Mouse (Mus musculus) hindbrain, embryonic 14.5 days (tissue): ENCODE results near the gene Arrb2. TPM values are rescaled to one million over a fixed set of nuclear protein-coding genes. Genes with fewer than 3 reads are reported as not detected.

ENCODE experiments used
- ATAC-seq: fragments of 200-750 bp; cut with Nextera tagmentation; 2 replicates; pipeline ENCODE4 v1.8.0; 2017; ENCODE audit warnings: moderate number of reproducible peaks, mild to moderate bottlenecking, moderate TSS enrichment, moderate library complexity; ENCODE audit not compliant: low FRiP score
- DNase-seq: peaks from one replicate; pipeline ENCODE4 v3.0.0-alpha.2; 2015; ENCODE audit warnings: low spot score
- H3K27ac ChIP-seq: fragments of 300-500 bp; sonication (generic); 2 replicates; pipeline ENCODE4 v1.5.1; 2014; ENCODE audit warnings: mild to moderate bottlenecking, moderate library complexity
- H3K27me3 ChIP-seq: fragments of 300-500 bp; sonication (generic); 2 replicates; pipeline ENCODE4 v1.6.1; 2014; ENCODE audit warnings: mild to moderate bottlenecking, low read length, mixed read lengths; ENCODE audit not compliant: control insufficient read depth, insufficient read depth
- H3K36me3 ChIP-seq: fragments of 300-500 bp; sonication (generic); replicated peaks from 2 replicates; pipeline ENCODE4 v1.6.1; 2014; ENCODE audit not compliant: control insufficient read depth, insufficient read depth
- H3K4me1 ChIP-seq: fragments of 300-500 bp; sonication (generic); replicated peaks from 2 replicates; pipeline ENCODE4 v1.6.1; 2014; ENCODE audit warnings: antibody characterized with exemption, low read length, mixed read lengths; ENCODE audit not compliant: control insufficient read depth, insufficient read depth
- H3K4me2 ChIP-seq: fragments of 300-500 bp; sonication (generic); replicated peaks from 2 replicates; pipeline ENCODE4 v1.6.1; 2014; ENCODE audit warnings: mild to moderate bottlenecking, moderate library complexity
- H3K4me3 ChIP-seq: fragments of 300-500 bp; sonication (generic); replicated peaks from 2 replicates; pipeline ENCODE4 v1.5.1; 2014; ENCODE audit warnings: mild to moderate bottlenecking, low read length
- H3K9ac ChIP-seq: fragments of 300-500 bp; sonication (generic); 2 replicates; pipeline ENCODE4 v1.6.1; 2014
- H3K9me3 ChIP-seq: fragments of 300-500 bp; sonication (generic); 2 replicates; pipeline ENCODE4 v1.6.1; 2016; ENCODE audit warnings: low read length; ENCODE audit not compliant: control insufficient read depth
- WGBS: fragments of 180-500 bp; shearing (Covaris S2); extraction: QIAGEN DNeasy Blood & Tissue Kit; methylation state at CpG from one replicate; pipeline ENCODE4 v1.1.7; 2014; 5-methylcytosine and 5-hydroxymethylcytosine counted together
- polyA plus RNA-seq: library from polyadenylated mRNA; unstranded; fragments of >200 nt; fragmentation: Nextera tagmentation; extraction: Ambion mirVana; gene quantifications from 2 replicates; pipeline ENCODE4 v1.2.1, GENCODE M21; 2014

The Arrb2 gene
- 55.9 and 61.2 TPM in 2 replicates for polyA plus RNA-seq

DNA sequence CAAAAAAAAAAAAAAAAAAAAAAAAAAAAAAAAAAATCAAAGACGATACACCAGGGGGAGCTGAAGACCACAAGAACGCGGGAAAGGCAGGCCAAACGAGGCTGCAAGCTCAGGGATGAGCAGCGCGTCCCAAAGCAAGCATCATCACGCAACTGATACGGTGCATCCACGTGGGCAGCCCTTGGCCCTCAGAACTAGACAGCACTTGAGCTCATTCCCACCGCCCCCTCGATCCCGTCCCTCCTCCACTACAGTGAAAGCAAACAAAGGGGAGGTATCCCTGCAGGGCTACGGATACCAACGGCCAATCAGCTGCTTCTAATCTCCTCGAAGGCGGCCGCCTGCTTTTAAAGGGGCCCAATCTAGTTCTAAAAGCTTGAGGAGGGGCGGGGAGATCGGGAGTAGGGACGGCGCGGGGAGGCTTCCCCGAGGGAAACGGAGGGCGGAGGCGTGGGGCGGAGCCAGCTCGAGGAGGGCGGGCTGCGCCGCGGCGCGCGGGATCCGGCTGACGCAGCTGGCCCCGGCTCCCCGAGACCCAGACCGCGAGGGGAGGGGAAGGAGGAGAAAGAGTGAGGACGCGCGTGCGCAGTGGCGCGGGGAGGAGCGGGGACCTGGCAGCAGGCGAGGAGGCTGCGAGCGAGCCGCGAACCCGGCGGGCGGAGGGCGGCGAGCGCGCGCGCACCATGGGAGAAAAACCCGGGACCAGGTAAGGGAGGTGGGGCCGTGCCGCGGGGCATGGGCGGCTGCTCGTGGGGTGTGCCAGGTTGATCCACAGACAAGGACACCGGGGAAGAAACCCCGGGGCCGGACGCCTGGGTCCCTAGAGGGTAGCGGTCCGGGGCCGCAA is at the start of gene Arrb2:
Arrb2 (plus strand) TSS at position 588 of the 847 bp plus-strand sequence.
- peak within 1 kb of the TSS; percentile 88 for H3K9ac ChIP-seq
- peaks cover 19% of the 10 kb centered on the region for H3K36me3 ChIP-seq
- H3K27me3 ChIP-seq: no peaks in the 10 kb centered on the region
- H3K4me1 ChIP-seq: peaks cover 13% of the 10 kb centered on the region
- peak; percentile 96 for ATAC-seq
- DNase-seq: peak; percentile 98
- WGBS: 1% methylated on average over 75 of the region's 75 CpGs
- peak within 1 kb of the TSS; percentile 77 for H3K4me3 ChIP-seq
- peak within 1 kb of the TSS; percentile 71 for H3K4me2 ChIP-seq
- H3K27ac ChIP-seq: peak within 1 kb of the TSS; percentile 91
- H3K9me3 ChIP-seq: no peaks in the 10 kb centered on the region

DNA sequence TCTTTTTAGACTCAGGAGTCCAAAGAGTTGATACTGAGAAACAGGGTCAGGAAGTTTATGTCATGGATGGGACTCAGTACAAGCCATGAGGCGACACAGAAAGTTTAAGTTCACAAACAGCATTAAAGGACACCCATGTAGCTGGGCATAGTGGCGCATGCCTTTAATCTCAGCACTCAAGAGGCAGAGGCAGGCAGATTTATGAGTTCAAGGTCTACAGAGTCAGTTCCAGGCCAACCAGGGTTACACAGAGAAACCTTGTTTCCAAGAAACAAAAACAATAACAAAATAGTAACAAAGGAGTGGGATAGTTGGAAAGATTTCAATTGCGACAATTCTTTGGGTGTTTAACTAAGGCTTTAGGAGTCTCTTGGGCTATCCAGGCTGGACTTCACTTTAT is 48.3 kb upstream of the Arrb2 start:
- WGBS: 88% methylated on average over 3 of the region's 3 CpGs

DNA sequence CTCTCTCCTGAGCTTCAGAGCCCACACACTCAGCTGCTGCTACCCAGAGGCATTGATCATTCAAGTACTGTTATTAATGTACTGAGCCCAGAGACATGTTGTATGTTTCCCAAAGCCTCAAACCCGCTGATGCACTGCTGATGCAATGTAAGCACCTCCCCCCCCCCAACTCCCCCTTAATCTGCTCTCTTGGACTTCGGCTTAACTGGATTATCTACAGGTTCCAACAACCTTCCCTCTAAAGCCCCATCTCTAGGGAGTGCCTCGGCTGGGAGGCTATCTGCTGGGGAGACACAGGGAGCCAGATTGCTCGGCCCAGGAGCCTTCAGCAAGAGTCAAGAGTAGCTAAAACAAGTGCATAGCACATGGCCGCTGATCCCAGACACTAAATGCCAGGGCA is 45.0 kb upstream of the Arrb2 start:
- WGBS: 82% methylated on average over 5 of the region's 5 CpGs
- ATAC-seq (no peak), DNase-seq (no peak)
- Histone ChIP-seq H3K4me2 (no peak overlapping the region), H3K27me3 (no peaks in the 10 kb centered on the region), H3K9ac (no peak overlapping the region), H3K4me1 (no peaks in the 10 kb centered on the region), H3K4me3 (no peak overlapping the region), H3K27ac (no peak overlapping the region), H3K36me3 (peaks cover 21% of the 10 kb centered on the region), H3K9me3 (no peaks in the 10 kb centered on the region)

More for the DNA sequence above, 48.3 kb upstream of the Arrb2 start:
- ATAC-seq: no peak
- Histone ChIP-seq H3K4me1 (no peaks in the 10 kb centered on the region), H3K9me3 (no peaks in the 10 kb centered on the region), H3K36me3 (peaks cover 7% of the 10 kb centered on the region; the same call in 1 of the 2 replicates), H3K27me3 (no peaks in the 10 kb centered on the region), H3K4me2 (no peak overlapping the region), H3K4me3 (no peak overlapping the region), H3K27ac (no peak overlapping the region), H3K9ac (no peak overlapping the region)
- DNase-seq: no peak

DNA sequence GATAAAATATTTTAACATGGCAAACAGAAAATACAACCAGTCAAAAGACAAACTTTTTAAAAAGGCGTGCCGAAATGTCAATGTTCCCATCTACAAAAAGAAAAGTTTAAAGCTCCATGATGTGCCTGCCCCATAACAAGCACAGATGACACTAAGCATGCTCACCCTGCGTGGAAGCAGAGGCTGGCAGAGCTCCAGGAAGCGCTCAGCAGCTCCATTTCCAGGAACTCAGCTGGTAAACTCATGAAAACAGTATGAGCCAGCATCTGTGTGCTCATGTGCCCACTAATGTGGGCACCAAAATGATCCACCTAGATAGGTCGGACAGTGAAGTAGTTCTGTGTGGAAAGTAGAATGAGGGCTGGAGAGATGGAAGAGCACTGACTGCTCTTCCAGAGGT is 43.0 kb upstream of the Arrb2 start:
- no peaks in the 10 kb centered on the region for H3K9me3 ChIP-seq
- H3K4me1 ChIP-seq: no peaks in the 10 kb centered on the region
- H3K9ac ChIP-seq: no peak overlapping the region
- no peaks in the 10 kb centered on the region for H3K27me3 ChIP-seq
- WGBS: 92% methylated on average over 5 of the region's 5 CpGs
- H3K27ac ChIP-seq: no peak overlapping the region
- H3K36me3 ChIP-seq: peaks cover 38% of the 10 kb centered on the region
- ATAC-seq: no peak
- no peak overlapping the region for H3K4me3 ChIP-seq
- DNase-seq: no peak
- H3K4me2 ChIP-seq: no peak overlapping the region

DNA sequence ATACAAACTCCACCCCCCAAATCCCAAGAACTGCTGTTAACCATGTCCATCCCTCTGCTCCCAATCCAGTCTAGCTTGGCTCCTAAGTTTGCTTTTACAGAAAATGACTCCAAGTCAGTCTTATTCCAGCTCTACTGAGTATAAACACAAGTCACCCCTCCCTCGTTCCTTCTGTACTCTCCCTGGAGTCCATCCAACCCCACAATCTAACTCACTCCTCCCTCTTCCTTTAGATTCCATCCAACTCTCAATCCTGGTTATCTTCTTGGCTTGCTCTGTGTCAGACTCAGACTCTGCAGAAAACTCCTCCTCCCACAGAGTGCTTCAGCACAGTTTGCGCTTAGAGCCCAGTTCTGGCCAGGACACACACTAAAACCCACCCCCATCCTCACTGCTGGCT is 28.8 kb upstream of the Arrb2 start:
- DNase-seq: no peak
- 91% methylated on average over 2 of the region's 2 CpGs for WGBS
- H3K36me3 ChIP-seq: peaks cover 59% of the 10 kb centered on the region

DNA sequence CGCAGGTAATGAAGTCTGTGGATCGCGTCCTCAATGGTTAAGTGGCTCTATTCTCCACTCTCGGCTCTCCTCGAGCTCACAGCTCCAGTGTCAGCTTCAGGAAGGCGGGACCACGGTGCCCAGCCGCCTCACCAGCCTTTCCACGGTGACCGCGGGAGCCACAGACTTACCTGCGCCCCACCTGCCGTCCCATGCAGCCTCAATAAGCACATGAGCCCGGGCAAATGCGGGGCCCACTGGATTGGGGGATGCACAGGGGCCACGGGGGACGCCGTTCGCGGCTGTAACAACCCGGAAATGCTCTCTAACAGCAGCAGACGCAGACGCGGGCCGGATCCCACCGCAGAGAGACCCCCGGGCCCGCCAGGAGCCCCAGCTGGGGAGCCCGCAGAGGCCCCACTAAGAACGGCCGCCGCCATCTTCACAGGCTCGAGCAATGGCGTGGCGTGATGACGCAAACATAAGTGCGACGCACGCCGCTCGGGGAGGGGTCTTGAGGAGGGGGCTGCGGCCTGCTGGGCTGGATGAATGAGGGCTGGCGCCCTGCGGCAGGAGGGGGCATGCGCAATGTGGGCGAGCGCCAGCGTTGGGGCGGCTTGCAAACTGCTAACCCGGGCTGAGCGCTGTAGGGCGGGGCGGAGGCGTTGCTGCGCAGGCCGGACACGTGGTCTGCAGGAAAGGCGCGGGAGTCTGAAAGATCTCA is 22.7 kb upstream of the Arrb2 start, which contains the start of gene Pelp1:
Pelp1 (minus strand) TSS at position 438 of the 703 bp plus-strand sequence.
- WGBS: under 1% methylated on average over 59 of the region's 59 CpGs
- Histone ChIP-seq H3K9me3 (no peaks in the 10 kb centered on the region), H3K27me3 (no peaks in the 10 kb centered on the region), H3K27ac (peak within 1 kb of the TSS; percentile 39), H3K36me3 (peaks cover 8% of the 10 kb centered on the region; the same call in 1 of the 2 replicates), H3K4me2 (peak within 1 kb of the TSS; percentile 94), H3K9ac (peak within 1 kb of the TSS; percentile 95), H3K4me3 (peak within 1 kb of the TSS; percentile 90), H3K4me1 (peaks cover 17% of the 10 kb centered on the region)
- DNase-seq: peak; percentile 95
- ATAC-seq: peak; percentile 98

More for the DNA sequence above, 28.8 kb upstream of the Arrb2 start:
- Histone ChIP-seq H3K27ac (no peak overlapping the region), H3K4me1 (peaks cover 8% of the 10 kb centered on the region), H3K9me3 (no peaks in the 10 kb centered on the region), H3K9ac (no peak overlapping the region), H3K27me3 (no peaks in the 10 kb centered on the region), H3K4me3 (no peak overlapping the region), H3K4me2 (no peak overlapping the region)
- no peak for ATAC-seq

DNA sequence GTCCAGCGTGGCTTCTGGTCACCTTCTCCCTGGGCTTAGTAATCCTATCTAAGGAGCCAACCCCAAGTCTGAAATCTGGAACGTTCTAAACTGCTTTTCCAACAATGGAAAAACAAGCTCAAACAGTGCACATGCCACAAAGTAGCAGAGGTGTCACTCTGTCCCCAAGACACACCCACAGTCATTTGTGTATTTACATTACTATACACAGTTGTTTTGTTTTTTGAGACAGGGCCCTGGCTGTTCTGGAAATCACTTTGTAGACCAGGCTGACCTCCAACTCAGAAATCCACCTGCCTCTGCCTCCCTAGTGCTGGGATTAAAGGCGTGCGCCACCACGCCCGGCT is 22.2 kb upstream of the Arrb2 start:
- DNase-seq (no peak), ATAC-seq (no peak)
- Histone ChIP-seq H3K4me1 (peaks cover 17% of the 10 kb centered on the region), H3K9ac (peak overlapping the region; percentile 95), H3K9me3 (no peaks in the 10 kb centered on the region), H3K4me2 (peak overlapping the region; percentile 94), H3K27me3 (no peaks in the 10 kb centered on the region), H3K4me3 (peak overlapping the region; percentile 90), H3K27ac (peak overlapping the region; percentile 39), H3K36me3 (peaks cover 3% of the 10 kb centered on the region; the same call in 1 of the 2 replicates)
- 63% methylated on average over 6 of the region's 6 CpGs for WGBS

DNA sequence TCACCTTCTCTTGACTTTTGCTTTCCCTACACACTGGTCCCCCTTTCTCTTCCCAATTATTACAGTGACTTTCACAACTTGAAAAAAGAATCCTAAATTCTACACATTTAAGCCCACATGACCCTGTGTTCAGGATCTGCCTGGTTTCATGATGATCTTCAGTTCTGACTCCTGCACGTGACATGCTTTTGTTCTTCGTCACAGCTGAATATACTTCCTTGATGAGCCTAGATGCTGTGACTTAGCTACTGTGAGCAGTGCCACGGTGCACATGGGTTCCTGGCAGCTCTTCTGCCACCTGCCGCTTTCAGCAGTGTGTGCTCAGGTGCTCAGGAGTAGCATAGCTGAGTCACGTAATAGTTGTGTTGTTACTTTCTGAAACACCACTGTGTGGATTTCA is 19.8 kb upstream of the Arrb2 start:
- no peak overlapping the region for H3K4me3 ChIP-seq

DNA sequence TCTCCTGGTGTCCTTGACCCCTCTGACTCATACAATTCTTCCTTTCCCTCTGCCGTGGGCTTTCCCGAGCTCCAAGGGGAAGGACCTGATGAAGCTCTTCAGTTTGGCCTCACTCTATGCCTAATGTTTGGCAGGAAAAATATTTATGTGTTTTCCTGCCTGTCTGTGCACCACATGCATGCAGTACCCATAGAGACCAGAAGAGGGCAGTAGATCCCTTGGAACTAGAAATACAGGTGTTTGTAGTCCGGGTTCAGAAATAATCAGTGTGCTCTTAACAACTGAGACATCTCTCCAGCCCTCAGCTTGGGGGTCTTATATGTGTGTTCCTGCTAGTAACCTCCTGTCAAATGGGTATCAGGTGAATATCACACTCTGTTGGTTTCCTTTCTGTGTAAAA is 18.5 kb upstream of the Arrb2 start:
- ATAC-seq (no peak), DNase-seq (peak; percentile 90)
- Histone ChIP-seq H3K4me1 (peaks cover 5% of the 10 kb centered on the region), H3K4me3 (no peak overlapping the region), H3K9ac (no peak overlapping the region), H3K27me3 (no peaks in the 10 kb centered on the region), H3K36me3 (no peaks in the 10 kb centered on the region), H3K4me2 (no peak overlapping the region), H3K9me3 (no peaks in the 10 kb centered on the region), H3K27ac (no peak overlapping the region)
- 6% methylated on average over 3 of the region's 3 CpGs for WGBS

More for the DNA sequence above, 19.8 kb upstream of the Arrb2 start:
- no peak overlapping the region for H3K27ac ChIP-seq
- WGBS: 79% methylated on average over 5 of the region's 5 CpGs
- H3K4me1 ChIP-seq: peaks cover 17% of the 10 kb centered on the region
- H3K4me2 ChIP-seq: no peak overlapping the region
- ATAC-seq (no peak), DNase-seq (no peak)
- no peaks in the 10 kb centered on the region for H3K9me3 ChIP-seq
- H3K9ac ChIP-seq: no peak overlapping the region
- no peaks in the 10 kb centered on the region for H3K36me3 ChIP-seq
- H3K27me3 ChIP-seq: no peaks in the 10 kb centered on the region
